Mouse (Mus musculus): ENCODE measurements at regions not wholly inside any gene's neighbourhood (a gene's known extent, or its start where the extent isn't known, plus 50 kb on each side); places are given as distances from the start of the nearest gene placed in this dataset.
A peak's percentile ranks its signal among the peaks of the same experiment; 100 is the strongest.

- Histone ChIP-seq H3K4me3 (ENCODE audit: low read depth, low read length) (no peak overlapping the region), H3K27ac (ENCODE audit: low read length) (no peak overlapping the region), H3K4me2 (ENCODE audit: low read depth, low read length) (no peak overlapping the region), H3K36me3 (ENCODE audit: control insufficient read depth, insufficient read depth) (no peaks in the 10 kb centered on the region), H3K9me3 (replicated peaks; ENCODE audit: control insufficient read depth, low read length) (no peaks in the 10 kb centered on the region), H3K27me3 (ENCODE audit: control insufficient read depth, insufficient read depth, low read depth, low read length) (no peaks in the 10 kb centered on the region), H3K9ac (ENCODE audit: low read depth, low read length) (no peak overlapping the region), H3K4me1 (ENCODE audit: control insufficient read depth, low read depth, low read length) (no peaks in the 10 kb centered on the region)
- WGBS (ENCODE audit: insufficient replicate concordance) = 59% methylated on average over 12 of the region's 12 CpGs
- no peak for ATAC-seq (ENCODE audit: low read depth)
Observed at GRCm38 (mm10) chr12:106374840-106375375, 364.9 kb downstream of the Vrk1 start.

GRCm38 (mm10) chr12:106375886-106376285, 365.9 kb downstream of the Vrk1 start:
- Histone ChIP-seq H3K4me2 (ENCODE audit: low read depth, low read length) (no peak overlapping the region), H3K4me1 (ENCODE audit: control insufficient read depth, low read depth, low read length) (no peaks in the 10 kb centered on the region), H3K36me3 (ENCODE audit: control insufficient read depth, insufficient read depth) (no peaks in the 10 kb centered on the region), H3K27ac (ENCODE audit: low read length) (no peak overlapping the region), H3K9ac (ENCODE audit: low read depth, low read length) (no peak overlapping the region), H3K4me3 (ENCODE audit: low read depth, low read length) (no peak overlapping the region), H3K27me3 (ENCODE audit: control insufficient read depth, insufficient read depth, low read depth, low read length) (no peaks in the 10 kb centered on the region), H3K9me3 (replicated peaks; ENCODE audit: control insufficient read depth, low read length) (no peaks in the 10 kb centered on the region)
- ATAC-seq (ENCODE audit: low read depth) = no peak
- 73% methylated on average over 13 of the region's 13 CpGs for WGBS (ENCODE audit: insufficient replicate concordance)

- Histone ChIP-seq H3K9ac (ENCODE audit: low read depth, low read length) (no peak overlapping the region), H3K4me2 (ENCODE audit: low read depth, low read length) (no peak overlapping the region), H3K27ac (ENCODE audit: low read length) (no peak overlapping the region), H3K9me3 (replicated peaks; ENCODE audit: control insufficient read depth, low read length) (no peaks in the 10 kb centered on the region), H3K4me1 (ENCODE audit: control insufficient read depth, low read depth, low read length) (no peaks in the 10 kb centered on the region), H3K36me3 (ENCODE audit: control insufficient read depth, insufficient read depth) (no peaks in the 10 kb centered on the region), H3K27me3 (ENCODE audit: control insufficient read depth, insufficient read depth, low read depth, low read length) (no peaks in the 10 kb centered on the region), H3K4me3 (ENCODE audit: low read depth, low read length) (no peak overlapping the region)
- WGBS (ENCODE audit: insufficient replicate concordance) = 77% methylated on average over 12 of the region's 12 CpGs
- no peak for ATAC-seq (ENCODE audit: low read depth)
Observed at GRCm38 (mm10) chr12:106376783-106377182, 366.8 kb downstream of the Vrk1 start.

- no peak for ATAC-seq (ENCODE audit: low read depth)
- H3K4me2 ChIP-seq (ENCODE audit: low read depth, low read length) = no peak overlapping the region
- H3K9me3 ChIP-seq (replicated peaks; ENCODE audit: control insufficient read depth, low read length) = no peaks in the 10 kb centered on the region
- H3K4me1 ChIP-seq (ENCODE audit: control insufficient read depth, low read depth, low read length) = no peaks in the 10 kb centered on the region
- no peak overlapping the region for H3K9ac ChIP-seq (ENCODE audit: low read depth, low read length)
- H3K27me3 ChIP-seq (ENCODE audit: control insufficient read depth, insufficient read depth, low read depth, low read length) = no peaks in the 10 kb centered on the region
- H3K36me3 ChIP-seq (ENCODE audit: control insufficient read depth, insufficient read depth) = no peaks in the 10 kb centered on the region
- 58% methylated on average over 1 of the region's 1 CpGs for WGBS (ENCODE audit: insufficient replicate concordance)
- H3K27ac ChIP-seq (ENCODE audit: low read length) = no peak overlapping the region
- H3K4me3 ChIP-seq (ENCODE audit: low read depth, low read length) = no peak overlapping the region
Observed at GRCm38 (mm10) chr12:106377281-106377680, 367.3 kb downstream of the Vrk1 start.

GRCm38 (mm10) chr12:106377761-106378160, 367.7 kb downstream of the Vrk1 start:
- Histone ChIP-seq H3K9me3 (replicated peaks; ENCODE audit: control insufficient read depth, low read length) (no peaks in the 10 kb centered on the region), H3K4me2 (ENCODE audit: low read depth, low read length) (no peak overlapping the region), H3K9ac (ENCODE audit: low read depth, low read length) (no peak overlapping the region), H3K4me3 (ENCODE audit: low read depth, low read length) (no peak overlapping the region), H3K27me3 (ENCODE audit: control insufficient read depth, insufficient read depth, low read depth, low read length) (no peaks in the 10 kb centered on the region), H3K4me1 (ENCODE audit: control insufficient read depth, low read depth, low read length) (no peaks in the 10 kb centered on the region), H3K36me3 (ENCODE audit: control insufficient read depth, insufficient read depth) (no peaks in the 10 kb centered on the region), H3K27ac (ENCODE audit: low read length) (no peak overlapping the region)
- no peak for ATAC-seq (ENCODE audit: low read depth)
- WGBS (ENCODE audit: insufficient replicate concordance) = 48% methylated on average over 5 of the region's 5 CpGs

- no peak overlapping the region for H3K9ac ChIP-seq (ENCODE audit: low read depth, low read length)
- no peaks in the 10 kb centered on the region for H3K4me1 ChIP-seq (ENCODE audit: control insufficient read depth, low read depth, low read length)
- 24% methylated on average over 19 of the region's 19 CpGs for WGBS (ENCODE audit: insufficient replicate concordance)
- peak overlapping the region; percentile 33; the same call in 1 of the 2 replicates for H3K4me2 ChIP-seq (ENCODE audit: low read depth, low read length)
- ATAC-seq (ENCODE audit: low read depth) = no peak
- H3K4me3 ChIP-seq (ENCODE audit: low read depth, low read length) = no peak overlapping the region
- no peaks in the 10 kb centered on the region for H3K9me3 ChIP-seq (replicated peaks; ENCODE audit: control insufficient read depth, low read length)
- no peaks in the 10 kb centered on the region for H3K27me3 ChIP-seq (ENCODE audit: control insufficient read depth, insufficient read depth, low read depth, low read length)
- H3K27ac ChIP-seq (ENCODE audit: low read length) = no peak overlapping the region
- no peaks in the 10 kb centered on the region for H3K36me3 ChIP-seq (ENCODE audit: control insufficient read depth, insufficient read depth)
Observed at GRCm38 (mm10) chr12:106378303-106379075, 368.5 kb downstream of the Vrk1 start.

- 3% methylated on average over 14 of the region's 14 CpGs for WGBS (ENCODE audit: insufficient replicate concordance)
- no peak for ATAC-seq (ENCODE audit: low read depth)
Observed at GRCm38 (mm10) chr12:106379151-106379594, 369.1 kb downstream of the Vrk1 start.

GRCm38 (mm10) chr12:106379779-106380178, 369.8 kb downstream of the Vrk1 start:
- Histone ChIP-seq H3K27ac (ENCODE audit: low read length) (no peak overlapping the region), H3K36me3 (ENCODE audit: control insufficient read depth, insufficient read depth) (no peaks in the 10 kb centered on the region)
- WGBS (ENCODE audit: insufficient replicate concordance) = 75% methylated on average over 14 of the region's 14 CpGs

More at GRCm38 (mm10) chr12:106379151-106379594, 369.1 kb downstream of the Vrk1 start:
- Histone ChIP-seq H3K27me3 (ENCODE audit: control insufficient read depth, insufficient read depth, low read depth, low read length) (no peaks in the 10 kb centered on the region), H3K4me1 (ENCODE audit: control insufficient read depth, low read depth, low read length) (no peaks in the 10 kb centered on the region), H3K36me3 (ENCODE audit: control insufficient read depth, insufficient read depth) (no peaks in the 10 kb centered on the region), H3K4me2 (ENCODE audit: low read depth, low read length) (peak overlapping the region; percentile 33), H3K4me3 (ENCODE audit: low read depth, low read length) (no peak overlapping the region), H3K9me3 (replicated peaks; ENCODE audit: control insufficient read depth, low read length) (no peaks in the 10 kb centered on the region), H3K27ac (ENCODE audit: low read length) (no peak overlapping the region), H3K9ac (ENCODE audit: low read depth, low read length) (no peak overlapping the region)

GRCm38 (mm10) chr12:106381821-106382220, 371.8 kb downstream of the Vrk1 start:
- Histone ChIP-seq H3K4me1 (ENCODE audit: control insufficient read depth, low read depth, low read length) (no peaks in the 10 kb centered on the region), H3K4me3 (ENCODE audit: low read depth, low read length) (no peak overlapping the region), H3K27ac (ENCODE audit: low read length) (no peak overlapping the region), H3K9me3 (replicated peaks; ENCODE audit: control insufficient read depth, low read length) (no peaks in the 10 kb centered on the region), H3K4me2 (ENCODE audit: low read depth, low read length) (no peak overlapping the region), H3K27me3 (ENCODE audit: control insufficient read depth, insufficient read depth, low read depth, low read length) (no peaks in the 10 kb centered on the region), H3K9ac (ENCODE audit: low read depth, low read length) (no peak overlapping the region), H3K36me3 (ENCODE audit: control insufficient read depth, insufficient read depth) (no peaks in the 10 kb centered on the region)
- ATAC-seq (ENCODE audit: low read depth) = no peak
- WGBS (ENCODE audit: insufficient replicate concordance) = 71% methylated on average over 15 of the region's 15 CpGs

More at GRCm38 (mm10) chr12:106379779-106380178, 369.8 kb downstream of the Vrk1 start:
- H3K4me2 ChIP-seq (ENCODE audit: low read depth, low read length) = no peak overlapping the region
- no peaks in the 10 kb centered on the region for H3K27me3 ChIP-seq (ENCODE audit: control insufficient read depth, insufficient read depth, low read depth, low read length)
- no peak overlapping the region for H3K4me3 ChIP-seq (ENCODE audit: low read depth, low read length)
- H3K9me3 ChIP-seq (replicated peaks; ENCODE audit: control insufficient read depth, low read length) = no peaks in the 10 kb centered on the region
- no peak for ATAC-seq (ENCODE audit: low read depth)
- no peak overlapping the region for H3K9ac ChIP-seq (ENCODE audit: low read depth, low read length)
- H3K4me1 ChIP-seq (ENCODE audit: control insufficient read depth, low read depth, low read length) = no peaks in the 10 kb centered on the region

Data from liver, embryonic 16.5 days (tissue).